Mouse (Mus musculus): ENCODE measurements around the gene Stard5.

Gene Stard5

DNA sequence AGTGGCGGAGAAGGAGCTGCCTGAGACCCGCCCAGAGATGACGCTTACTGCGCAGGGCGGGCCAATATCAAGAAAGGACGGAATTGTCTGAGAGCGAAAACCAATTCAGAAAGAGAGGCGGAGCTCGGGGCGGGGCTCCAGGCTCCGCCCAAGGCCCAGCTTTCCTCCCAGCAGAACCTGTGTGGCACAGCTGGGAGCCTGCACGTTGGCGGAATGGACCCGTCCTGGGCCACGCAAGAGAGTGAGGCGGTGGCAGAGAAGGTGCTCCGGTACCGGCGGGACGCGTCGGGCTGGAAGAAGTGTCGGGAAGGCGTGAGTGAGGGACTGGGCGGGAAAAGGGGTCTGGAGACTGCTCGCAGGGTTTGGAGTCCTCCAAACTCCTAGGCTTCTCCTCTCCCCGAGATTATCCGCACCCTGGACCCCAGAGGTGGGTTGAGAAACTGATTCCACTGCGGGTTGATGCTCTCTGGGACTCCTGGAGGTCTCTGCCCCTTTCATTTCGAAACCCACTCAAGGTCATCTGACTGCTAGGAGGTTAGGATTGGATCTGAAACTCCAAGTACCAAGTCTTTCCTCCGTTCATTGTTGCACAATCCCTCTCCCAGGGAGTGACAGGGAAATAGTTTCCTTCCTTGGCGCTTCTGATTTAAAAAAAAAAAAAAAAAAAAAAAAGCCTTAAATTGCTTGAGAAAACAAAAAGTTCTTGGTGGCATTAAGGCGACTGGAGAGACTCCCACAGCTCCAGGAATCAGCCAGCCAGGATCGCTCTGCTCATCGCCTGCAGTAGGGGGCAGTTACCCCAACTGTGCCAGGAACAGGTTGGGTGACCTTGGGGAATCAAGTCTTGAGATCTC, at the start of gene Stard5:
Gene Stard5, plus strand, starts transcription at position 132 of the 854 bp plus-strand sequence.
- peak; percentile 92 for DNase-seq (ENCODE audit: low spot score)

DNA sequence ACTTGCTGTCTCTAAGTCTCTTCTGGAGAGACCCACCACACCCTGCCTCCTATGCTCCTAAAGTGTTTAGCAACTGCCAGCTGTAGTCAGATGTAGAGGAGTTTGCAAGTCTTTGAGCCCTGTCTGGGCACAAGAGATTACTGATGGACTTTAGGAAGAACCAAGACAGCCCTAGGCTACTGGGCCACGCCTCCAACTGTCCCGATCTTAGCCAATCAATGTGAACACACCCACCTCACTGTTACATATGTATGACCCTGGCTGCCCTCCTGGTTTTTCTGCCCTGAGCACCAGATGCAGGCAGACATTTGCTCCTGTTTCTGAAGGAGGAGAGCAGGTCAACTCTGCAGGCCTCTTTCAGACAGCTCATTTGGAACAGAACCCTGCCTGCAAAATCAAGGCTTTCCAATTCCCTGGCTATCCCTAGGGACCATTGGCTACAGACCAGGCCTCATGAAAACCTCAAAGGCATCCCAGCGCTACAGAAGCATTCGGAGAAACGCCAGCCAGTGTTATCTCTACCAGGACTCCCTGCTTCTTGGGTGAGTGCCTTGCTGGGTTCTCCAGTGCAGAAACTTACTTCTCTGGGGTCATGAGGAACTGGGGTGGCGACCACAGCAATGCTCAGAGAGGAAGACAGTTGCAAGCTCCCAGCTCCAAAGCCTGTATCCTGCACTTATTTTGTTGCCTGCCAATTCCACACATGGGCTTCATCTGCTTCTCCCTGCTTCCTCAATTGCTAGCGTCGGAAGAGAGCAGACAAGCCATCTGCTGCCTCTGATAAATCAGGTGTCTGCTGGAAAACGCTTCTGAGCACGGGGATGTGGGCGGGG, 46.9 kb upstream of the Stard5 start, which contains the start of gene Tmc3:
Gene Tmc3, plus strand, starts transcription at position 289 of the 833 bp plus-strand sequence.
- peak; percentile 33 for DNase-seq (ENCODE audit: low spot score)

DNA sequence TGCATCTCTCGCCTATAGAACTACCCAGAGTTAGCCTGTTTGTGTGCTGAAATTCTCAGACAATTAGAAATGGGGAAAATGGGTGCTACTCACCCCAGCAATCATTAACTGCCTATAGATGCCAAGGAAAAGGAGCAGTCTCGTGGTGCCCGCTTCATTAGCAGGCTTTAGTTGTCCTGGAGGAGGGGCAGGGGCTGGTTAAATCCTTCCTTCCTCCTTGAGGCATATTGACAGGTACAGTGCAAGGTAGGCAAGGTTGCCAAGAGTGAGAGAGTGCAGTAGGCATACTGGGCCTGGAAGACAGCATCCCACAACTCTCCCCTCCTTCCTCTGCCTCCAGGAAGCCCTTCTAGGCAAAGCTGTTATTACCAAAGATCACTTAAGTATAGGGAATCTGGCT, 37.7 kb upstream of the Stard5 start:
- no peak for DNase-seq (ENCODE audit: low spot score)

DNA sequence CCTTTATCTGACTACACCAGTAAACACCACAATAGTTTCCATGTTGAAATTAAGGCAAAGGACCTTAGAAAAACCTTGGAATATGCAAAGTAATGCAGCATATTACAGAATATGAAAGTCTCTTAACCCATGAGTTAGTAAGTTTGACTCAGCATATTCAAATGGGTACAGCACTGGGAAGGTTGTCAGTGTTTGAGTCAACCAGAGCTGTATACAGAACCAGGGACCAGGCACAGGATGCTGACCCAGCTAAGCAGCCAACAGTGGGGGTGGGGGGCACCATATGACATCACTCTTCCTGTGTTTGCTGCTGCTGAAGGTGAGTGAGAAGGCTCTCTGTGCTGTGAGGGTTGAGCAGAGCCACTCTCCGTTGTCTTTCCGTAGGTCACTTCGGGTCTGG, 34.7 kb upstream of the Stard5 start:
- DNase-seq (ENCODE audit: low spot score) = no peak

DNA sequence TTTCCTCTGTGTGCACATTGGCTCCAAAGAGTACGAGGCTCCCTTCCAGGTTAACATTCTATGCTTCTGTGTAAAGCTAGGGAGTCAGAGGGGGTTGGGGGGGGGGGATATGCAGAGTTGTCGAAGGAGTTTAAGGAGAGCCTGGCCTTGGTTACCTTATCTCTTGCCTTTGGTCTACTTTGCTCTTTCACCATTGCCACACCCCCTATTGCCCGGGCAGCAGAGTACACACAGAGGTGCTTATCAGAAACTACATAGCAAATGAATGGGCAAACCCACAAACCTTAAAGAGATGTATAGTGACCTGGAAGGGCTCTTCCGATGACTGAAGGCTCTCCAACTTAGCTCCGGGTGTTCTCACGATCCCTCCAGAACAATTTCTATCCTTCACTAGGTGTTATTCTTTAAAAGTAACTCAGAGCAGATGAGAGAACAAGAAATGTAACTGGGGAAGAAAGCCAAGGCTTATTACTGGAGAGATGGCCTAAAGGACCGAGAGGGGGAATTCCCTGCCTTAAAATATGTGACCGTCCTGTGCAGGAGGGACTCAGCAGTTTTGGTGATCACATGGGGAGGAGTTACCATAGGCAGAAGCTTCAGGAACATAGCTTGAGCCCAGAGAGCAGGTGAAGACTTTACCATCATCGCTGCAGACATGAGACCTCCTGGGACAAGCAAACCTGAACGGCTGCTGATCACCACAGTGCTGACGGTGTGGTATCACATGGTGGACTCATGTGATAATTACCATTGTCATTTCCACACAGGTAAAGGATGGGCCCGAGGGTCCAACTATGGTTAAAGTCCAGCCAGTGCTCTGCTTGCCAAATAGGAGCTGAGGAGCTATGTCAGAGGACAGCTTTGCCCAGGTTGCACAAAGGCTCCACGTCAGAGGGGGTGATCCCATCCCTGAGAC, 32.5 kb upstream of the Stard5 start:
- DNase-seq (ENCODE audit: low spot score) = no peak

DNA sequence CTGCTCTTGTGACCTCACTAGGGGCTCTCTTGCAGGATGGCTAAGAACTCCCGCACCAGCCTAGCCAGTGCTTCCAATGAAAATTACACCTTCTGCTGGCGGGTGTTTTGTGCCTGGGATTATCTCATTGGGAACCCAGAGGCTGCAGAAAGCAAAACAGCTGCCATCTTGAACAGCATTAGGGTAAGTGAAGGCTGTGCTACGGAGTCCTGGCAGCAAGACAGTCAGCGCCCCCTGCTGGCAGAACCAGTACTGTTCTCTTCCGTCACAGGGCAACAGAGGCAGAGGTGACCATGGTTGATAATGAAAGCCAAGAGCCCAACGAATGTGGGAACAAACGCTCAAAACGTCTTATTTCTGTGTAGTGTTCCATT, 31.9 kb upstream of the Stard5 start:
- DNase-seq (ENCODE audit: low spot score) = peak; percentile 56

DNA sequence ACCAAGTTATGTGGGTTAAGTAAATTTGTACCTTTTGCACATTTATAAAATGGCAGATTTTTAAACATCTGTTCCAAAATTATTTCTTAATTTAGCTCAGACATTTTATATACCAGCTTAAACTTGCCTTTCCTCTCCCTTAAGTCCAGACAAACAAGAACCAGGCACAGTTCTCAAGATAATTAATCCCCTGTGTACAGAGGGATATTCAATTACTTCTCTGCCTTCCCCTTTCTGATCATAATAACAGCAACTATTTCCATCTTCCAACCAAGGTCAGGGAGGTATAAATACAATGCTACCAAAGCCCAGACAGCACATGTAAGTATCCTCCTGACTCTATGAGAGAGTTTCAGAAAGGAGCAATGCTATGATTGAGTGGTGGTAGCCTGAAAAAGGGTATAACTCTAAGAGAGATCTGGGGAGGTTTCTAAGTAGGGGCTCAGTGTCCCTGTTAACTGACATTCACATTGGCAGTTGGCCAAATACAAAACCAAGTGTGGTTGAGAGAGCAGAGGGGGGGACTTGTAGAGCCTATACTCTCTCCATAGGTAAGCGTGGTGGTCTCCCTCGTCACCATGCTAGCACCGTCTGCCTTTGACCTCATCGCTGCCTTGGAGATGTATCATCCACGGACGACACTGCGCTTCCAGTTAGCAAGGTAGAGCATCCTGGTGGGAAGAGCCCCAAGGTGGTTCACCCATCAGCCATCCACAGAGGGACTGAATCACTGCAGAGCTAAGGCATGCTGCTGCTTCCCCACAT, 27.4 kb upstream of the Stard5 start:
- no peak for DNase-seq (ENCODE audit: low spot score)

DNA sequence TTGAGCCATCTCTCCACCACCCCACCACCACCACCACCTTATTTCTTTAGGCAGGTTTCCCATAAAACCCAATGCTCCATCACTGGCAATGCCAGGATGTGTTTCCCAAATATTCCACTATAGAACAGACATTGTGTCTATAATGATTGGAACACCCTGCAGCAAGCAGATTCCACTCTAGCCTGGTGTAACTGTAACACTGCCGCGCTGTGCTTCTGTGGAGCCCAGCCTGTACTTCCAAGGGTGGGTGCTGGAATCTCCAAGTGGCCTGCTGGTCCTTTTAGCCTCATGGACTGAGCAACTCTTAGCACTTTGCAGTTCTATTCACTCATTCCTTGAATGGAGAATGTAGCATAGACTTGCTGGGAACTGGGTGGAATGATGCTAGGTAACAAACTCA, 25.0 kb upstream of the Stard5 start:
- DNase-seq (ENCODE audit: low spot score) = no peak

DNA sequence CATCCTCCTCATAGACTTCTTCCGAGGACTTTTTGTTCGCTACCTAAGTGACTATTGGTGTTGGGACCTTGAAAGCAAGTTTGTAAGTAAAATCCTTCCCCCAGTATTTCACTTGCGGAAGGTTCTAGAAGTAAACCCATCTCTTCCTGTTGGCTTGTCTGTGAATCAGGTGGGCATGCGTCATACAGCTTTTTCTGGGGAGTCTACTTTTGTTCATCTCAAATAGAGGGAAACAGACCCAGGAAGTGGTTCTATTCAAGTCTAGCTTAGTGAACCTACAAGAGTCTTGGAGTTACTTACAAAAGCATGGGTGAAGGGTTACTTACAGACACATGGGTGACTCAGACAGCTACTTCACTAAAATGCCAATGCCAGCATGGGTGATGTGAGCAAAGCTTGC, 21.9 kb upstream of the Stard5 start:
- no peak for DNase-seq (ENCODE audit: low spot score)

DNA sequence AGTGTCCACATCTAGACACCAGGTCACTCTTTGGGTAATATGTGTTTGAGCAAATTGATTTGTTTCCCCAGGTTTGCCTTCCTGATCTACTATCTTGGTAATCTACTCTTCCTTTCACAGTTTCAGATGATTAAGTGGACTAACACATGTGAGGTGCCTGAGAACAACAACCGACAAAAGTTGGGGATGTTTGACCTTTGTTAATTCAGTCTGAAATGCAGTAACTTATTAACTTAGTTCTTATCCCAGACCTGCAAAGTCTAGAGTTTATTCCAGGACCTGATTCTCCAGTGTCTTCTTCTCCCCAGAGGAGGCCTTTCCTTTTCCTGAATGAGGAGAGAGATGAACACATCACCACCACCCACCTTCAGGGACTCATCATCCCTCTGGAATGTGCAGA, 19.9 kb upstream of the Stard5 start:
- DNase-seq (ENCODE audit: low spot score) = no peak

DNA sequence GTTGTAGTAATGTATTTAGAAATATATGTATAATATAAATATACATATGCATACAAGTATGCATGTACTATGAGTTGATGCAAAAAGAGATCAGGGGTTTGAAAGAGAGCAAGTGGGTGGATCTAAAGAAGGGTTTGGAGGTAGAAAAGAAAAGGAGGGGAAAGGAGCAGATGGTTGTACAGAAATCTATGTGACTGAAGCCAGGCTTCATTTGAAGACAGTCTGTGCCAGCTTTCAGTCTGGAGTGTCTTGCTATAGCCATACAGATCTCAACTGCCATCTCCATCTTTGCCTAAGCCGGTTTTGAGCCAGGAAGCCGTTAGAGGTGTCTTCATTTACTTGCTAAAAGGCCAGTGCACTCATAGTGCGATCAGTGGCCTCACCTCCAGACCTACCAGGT, 16.5 kb upstream of the Stard5 start:
- no peak for DNase-seq (ENCODE audit: low spot score)

DNA sequence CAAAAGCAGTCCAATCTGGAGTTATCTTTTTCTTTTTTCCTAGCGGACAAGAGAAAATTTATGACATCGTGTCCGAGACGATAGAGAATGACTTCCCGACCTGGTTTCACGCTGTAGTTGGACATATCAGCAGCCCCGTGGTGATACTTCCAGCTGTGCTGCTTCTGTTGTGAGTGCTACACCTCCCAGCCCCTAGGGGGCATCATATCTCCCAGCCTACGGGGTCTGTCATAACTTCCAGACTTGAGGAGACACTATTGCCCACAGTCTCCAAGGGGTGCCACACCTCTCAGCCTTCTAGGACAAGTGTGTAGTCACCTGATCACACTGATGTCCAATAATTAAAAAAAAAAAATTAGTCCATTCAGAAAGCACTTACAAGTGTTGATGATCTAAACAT, 15.9 kb upstream of the Stard5 start:
- DNase-seq (ENCODE audit: low spot score) = no peak

DNA sequence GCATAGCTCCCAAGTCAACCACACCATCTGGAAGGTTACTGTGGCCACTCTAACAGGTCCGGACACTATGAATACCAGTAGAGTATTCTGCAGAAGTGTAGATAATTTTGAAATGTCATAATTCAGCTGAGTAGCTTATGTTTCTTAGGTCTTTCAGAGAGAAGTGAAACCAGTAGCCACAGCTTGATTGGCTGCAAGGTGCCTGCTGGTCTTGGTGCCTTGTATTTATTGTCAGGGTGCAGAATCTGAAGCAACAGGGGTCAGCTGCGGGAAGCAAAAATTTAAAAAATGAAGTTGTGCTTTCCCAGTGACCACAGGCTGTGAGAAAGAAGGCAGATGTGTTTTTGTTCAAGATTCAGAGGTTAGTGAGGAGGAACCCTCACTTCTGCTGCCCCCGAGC, 15.5 kb upstream of the Stard5 start:
- DNase-seq (ENCODE audit: low spot score) = no peak

DNA sequence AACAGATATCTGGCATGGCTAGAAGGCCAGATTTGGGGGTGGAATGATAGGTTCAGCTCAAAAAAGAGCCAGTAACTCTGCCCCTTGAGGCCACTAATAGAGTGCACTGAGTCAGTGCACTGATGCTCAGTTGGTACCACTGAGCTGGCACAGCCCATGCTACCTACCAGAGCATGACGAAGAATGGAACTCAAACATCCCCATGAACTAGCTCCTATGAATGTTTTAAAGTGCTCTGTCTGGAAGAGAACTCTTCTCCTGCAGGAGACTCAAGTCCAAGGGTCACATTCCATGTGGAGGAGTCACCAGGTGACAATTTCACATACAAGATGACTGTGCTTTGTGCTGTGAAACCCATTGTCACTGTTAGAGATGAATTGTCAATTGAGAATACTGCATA, 13.1 kb upstream of the Stard5 start:
- DNase-seq (ENCODE audit: low spot score) = no peak

DNA sequence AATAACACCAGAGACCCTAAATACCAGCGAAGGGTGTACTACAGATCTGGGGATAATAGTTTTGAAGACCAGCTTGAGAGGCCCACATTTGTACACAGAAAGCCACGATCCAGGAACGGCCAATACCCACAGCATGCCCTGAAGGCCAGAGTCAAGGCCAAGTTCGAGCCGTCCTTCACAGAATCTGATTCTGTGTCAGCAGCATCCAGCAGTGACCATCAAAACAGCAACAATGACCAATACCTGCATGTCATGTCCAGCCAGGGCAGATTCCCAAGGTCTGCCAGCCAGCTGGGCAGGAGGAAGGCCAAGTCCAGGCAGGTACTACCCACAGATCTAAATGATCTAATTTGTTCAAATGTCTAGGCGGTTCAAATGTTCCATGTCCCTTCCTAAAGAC, 9.2 kb upstream of the Stard5 start:
- no peak for DNase-seq (ENCODE audit: low spot score)

DNA sequence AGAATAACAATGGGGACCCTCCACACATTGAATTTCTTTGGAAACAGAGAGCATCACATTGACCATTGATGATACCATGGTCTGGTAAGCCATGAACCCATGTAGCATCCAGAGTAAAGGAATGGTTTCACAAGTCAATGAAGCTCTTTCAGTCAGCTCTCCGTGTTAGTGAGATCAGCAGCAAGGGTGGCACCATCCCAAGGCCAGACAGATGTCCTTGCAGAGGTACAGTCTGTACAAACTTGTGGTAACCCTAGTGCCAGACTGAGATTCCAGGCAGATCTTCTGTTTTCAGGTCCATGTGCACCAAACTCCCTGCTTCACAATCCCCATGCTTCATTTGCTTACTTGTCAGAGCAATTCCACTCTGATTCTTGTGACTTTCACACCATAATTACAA, 7.7 kb upstream of the Stard5 start:
- peak; percentile 26 for DNase-seq (ENCODE audit: low spot score)

DNA sequence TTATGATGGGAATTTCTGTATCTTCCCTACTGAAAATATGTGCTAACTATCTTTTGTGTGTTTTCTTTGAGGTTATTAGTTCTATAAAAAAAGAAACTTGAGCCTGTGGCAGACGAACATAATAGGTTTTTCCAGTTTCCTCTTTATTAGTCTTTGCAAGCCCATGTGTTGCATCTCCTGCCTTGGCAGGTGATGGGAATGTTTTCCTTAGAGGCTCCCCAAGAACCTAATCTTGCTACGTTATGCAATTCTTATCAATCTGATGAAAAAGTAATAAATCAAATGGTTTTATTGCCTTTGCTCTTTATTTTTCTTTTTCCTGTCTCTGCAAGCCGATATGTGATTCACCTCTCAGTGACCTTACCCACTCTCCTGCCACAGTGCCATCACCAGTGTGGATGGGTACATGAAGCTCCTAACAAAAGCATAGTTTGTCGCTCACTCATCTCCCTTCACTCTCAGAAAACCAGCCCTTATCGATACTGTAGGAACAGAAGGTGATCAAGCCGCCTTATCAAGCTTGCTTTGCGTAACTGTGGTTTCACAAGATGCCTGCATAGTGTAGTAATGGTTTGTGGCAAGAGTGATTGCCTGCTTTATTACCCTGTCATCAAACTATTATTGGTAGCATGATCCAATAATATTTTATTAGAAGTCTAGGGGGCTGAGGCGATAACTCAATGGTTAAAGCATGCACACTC, 5.1 kb upstream of the Stard5 start:
- DNase-seq (ENCODE audit: low spot score) = no peak

DNA sequence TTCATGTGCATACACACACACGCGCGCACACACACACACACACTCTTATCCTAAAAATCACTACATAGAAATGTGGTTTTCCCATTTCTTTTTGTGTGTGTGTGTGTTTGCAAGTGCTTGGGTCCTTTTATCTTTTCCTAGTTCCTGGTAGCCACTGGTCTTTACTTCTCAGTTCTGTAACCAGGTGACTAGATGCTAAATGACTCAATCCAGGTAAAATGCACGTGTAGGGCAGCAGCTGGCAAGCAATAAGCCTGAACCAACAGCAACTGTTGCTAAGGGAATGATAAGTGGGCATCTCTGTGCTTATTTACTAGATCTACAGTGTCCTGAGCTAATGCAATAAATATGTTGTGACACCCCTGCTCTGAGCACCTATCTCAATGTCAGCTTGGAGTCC, 4.4 kb upstream of the Stard5 start:
- DNase-seq (ENCODE audit: low spot score) = no peak

DNA sequence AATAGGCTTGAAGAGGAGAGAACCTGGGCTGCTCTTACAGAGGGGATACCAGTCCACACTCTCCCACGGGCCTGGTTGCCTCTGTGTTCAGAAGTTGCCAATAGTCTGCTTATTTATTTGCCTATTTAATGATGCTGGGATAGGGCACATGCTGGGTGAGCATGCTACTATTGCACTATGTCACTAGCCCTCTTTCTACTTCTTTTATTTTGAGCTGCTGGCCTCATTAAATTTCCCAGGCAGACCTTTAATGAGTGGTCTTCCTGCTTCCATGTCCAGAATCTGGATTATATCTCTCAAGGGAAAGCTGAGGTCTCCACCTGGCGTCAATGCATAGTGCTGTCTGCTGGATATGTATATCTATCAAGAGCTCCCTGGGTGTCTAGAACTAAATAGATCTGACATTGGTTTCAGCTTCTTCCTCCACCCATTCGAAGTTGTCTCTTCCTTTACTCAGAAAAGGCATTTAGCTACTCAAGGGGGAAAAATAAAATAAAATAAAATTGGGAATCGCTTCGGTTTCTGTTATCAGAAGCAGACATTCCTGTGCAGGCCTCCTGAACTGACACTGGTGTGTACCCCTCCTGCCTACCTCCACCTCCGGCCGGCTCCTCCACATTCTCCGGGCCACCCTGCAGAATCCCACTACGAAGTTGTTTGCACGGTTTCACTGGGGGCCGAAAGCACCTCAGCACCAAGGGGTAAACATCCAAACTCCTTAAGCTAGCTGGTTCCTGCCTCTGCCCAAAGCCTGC, 509 bp upstream of the Stard5 start:
- no peak for DNase-seq (ENCODE audit: low spot score)

DNA sequence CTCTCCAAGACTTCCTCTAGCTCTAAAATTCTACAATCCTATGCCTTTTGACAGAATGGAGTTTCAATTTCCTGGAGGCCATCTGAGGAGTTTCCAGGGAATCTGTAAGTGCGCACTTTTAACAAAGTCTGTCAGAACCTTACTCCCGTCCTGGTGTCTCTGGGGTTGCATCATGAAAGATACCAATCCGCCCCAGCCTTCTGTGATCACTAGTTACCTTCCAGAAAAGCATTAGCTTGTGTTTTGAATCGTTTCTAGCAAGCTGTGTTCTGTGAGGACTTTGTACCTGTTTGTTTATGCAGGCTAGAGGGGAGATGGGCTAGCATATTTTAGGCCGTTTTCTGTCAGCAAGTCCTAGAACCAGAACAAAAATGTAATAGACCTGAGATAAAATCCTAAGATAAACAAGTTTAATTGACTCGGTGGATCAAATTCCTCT, 942 bp downstream of the Stard5 start:
- no peak for DNase-seq (ENCODE audit: low spot score)
